Comparison of ENCODE assay signal across 27 mouse cellular contexts in genomic region chr19:47705772-47706309, GRCm38 (mm10). TPM values are rescaled to one million over a fixed set of nuclear protein-coding genes. Genes with fewer than 3 reads are reported as not detected.
"Had no signal": no experiment of that assay in that cellular context is flagged by ENCODE, and none has a peak within 500 bp of the region (broad histone marks: within the 10 kb centered on the region; RNA-seq: fewer than 3 reads in every experiment).

No protein-coding gene starts in this region.

- H3K4me2 ChIP-seq: heart, embryonic 11.5 days; heart, embryonic 13.5 days; heart, embryonic 15.5 days; hindbrain, embryonic 13.5 days; hindbrain, embryonic 15.5 days; kidney, embryonic 15.5 days; limb, embryonic 13.5 days; limb, embryonic 15.5 days; liver, embryonic 12.5 days had no signal

- H3K4me1 ChIP-seq: heart, embryonic 13.5 days; heart, embryonic 15.5 days; hindbrain, embryonic 13.5 days; hindbrain, embryonic 15.5 days; limb, embryonic 15.5 days; liver, embryonic 12.5 days had no signal

- DNase-seq: gastrocnemius, postnatal 14 days; gastrocnemius, postnatal 36 days; heart, adult 11 months; heart, adult 2 months; heart, postnatal 14 days; heart, postnatal 36 days; kidney, adult 11 months; kidney, adult 2 months; kidney, adult 9 months; kidney, postnatal 14 days; kidney, postnatal 36 days; layer of hippocampus, adult 9-11 months; layer of hippocampus, postnatal 36 days; left cerebral cortex, postnatal 4 days had no signal

- H3K9ac ChIP-seq: heart, embryonic 13.5 days; heart, embryonic 15.5 days; hindbrain, embryonic 13.5 days; hindbrain, embryonic 15.5 days; kidney, embryonic 15.5 days; limb, embryonic 13.5 days; limb, embryonic 15.5 days; liver, embryonic 12.5 days; liver, embryonic 14.5 days had no signal

- H3K27ac ChIP-seq: heart, adult 2 months; heart, embryonic 13.5 days; heart, embryonic 15.5 days; hindbrain, embryonic 13.5 days; hindbrain, embryonic 15.5 days; hindbrain, postnatal 0 days; kidney, embryonic 15.5 days; kidney, postnatal 0 days; limb, embryonic 13.5 days; limb, embryonic 15.5 days; liver, embryonic 12.5 days; liver, embryonic 14.5 days had no signal

- H3K27me3 ChIP-seq: heart, embryonic 13.5 days; heart, embryonic 15.5 days; hindbrain, embryonic 13.5 days; hindbrain, embryonic 15.5 days; kidney, embryonic 15.5 days; limb, embryonic 13.5 days; limb, embryonic 15.5 days; liver, embryonic 12.5 days had no signal

- H3K9me3 ChIP-seq: heart, embryonic 15.5 days; hindbrain, embryonic 13.5 days; hindbrain, embryonic 15.5 days; kidney, embryonic 15.5 days; limb, embryonic 13.5 days; limb, embryonic 15.5 days; liver, embryonic 12.5 days had no signal

- ATAC-seq: hindbrain, postnatal 0 days; liver, embryonic 12.5 days had no signal

- H3K36me3 ChIP-seq: heart, embryonic 13.5 days; heart, embryonic 15.5 days; hindbrain, embryonic 13.5 days; hindbrain, embryonic 15.5 days; kidney, embryonic 15.5 days; limb, embryonic 13.5 days; limb, embryonic 15.5 days; liver, embryonic 12.5 days had no signal

- H3K4me3 ChIP-seq: heart, adult 2 months; heart, embryonic 13.5 days; heart, embryonic 15.5 days; hindbrain, embryonic 13.5 days; hindbrain, embryonic 15.5 days; kidney, embryonic 15.5 days; limb, embryonic 13.5 days; limb, embryonic 15.5 days; liver, embryonic 12.5 days had no signal

RNA-seq across cellular contexts. Expression of gene Col17a1, which starts 13.9 kb away (rescaled TPM):
- total RNA-seq: heart, postnatal 36 days; hematopoietic stem cell, adult 5-6 weeks had no signal
